Mouse (Mus musculus) cerebellum, postnatal 25 days (tissue): ENCODE data around the gene Aqp5.

Experiments used
- DNase-seq, 2 experiments: peaks; one replicate each; pipeline ENCODE4 v3.0.0; 2021; ENCODE audit warnings: mixed read lengths in 2 of 2

Aqp5 gene

DNA sequence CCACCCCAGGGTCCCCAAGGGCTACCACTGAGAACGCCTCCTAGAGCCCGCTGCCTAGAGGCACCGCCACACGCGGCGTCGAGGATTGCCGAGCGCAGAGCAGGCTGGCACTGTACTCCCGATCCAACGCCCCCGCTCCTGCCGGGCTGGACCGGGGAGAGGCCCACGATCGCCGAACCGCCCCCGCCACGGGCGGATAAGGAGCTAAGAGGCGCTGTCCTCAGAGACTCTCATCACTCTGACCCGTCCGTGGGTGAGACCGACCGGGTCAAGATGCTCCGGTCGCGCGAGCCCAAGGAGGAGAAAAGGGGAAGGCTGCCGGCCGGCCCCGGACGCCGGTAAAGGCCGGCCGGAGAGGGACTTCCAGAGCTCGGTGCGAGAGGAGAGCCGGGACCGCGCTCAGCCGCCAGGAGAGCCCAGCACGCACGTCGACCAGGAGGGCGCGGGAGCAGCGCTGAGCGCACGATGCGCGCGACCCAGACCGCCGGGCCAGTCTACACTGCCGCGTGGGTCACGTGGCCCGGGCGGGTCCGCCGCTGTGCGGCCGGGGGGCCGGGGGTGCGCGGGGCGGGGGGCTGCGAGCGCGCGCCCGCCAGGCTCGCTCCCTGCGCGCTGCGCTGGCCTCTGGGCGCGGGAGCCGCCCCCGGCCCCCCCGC lies at the start of gene Aqp5:
Aqp5 (plus strand) TSS at position 354 of the 656 bp plus-strand sequence.
- peak; percentile 28 to 44 for DNase-seq

DNA sequence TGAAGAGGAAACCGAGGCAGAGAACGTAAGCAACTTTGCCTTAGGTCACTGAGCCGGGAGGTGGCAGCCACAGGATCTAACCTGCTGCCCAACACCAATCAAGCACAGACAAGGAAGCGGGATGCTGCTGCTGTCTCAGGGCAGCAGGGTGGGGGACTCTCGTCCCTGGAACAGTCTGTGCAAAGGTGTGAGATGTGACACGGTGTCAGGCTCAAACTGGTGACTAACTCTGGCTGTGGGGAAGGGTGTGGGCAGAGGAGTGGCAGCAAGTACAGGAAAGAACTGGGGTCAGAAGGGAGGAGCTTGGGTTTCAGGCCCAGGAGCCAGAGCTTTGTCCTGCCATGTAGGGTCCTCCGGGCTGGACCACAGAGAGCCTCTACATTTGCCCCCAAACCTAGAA lies 46.5 kb upstream of the Aqp5 start:
- DNase-seq, result no peak

DNA sequence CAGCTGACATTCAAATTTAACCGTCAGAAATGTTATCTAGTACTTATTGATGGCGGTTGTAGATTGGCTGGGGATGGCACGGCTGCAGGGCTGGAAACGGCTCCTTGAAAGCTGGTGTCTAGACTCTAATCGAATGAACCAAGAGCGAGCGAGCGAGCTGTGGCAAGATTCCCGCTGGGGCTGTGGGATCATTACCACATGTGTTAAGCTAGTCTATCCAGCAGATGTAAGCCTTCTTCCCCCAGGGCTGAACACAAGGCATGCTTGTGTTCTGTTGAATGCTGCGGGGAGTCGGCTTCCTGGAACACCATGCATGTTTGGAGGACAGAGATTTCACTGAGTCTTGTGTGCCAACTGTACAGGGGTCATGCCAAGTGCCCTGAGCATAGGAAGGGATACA lies 44.0 kb upstream of the Aqp5 start:
- DNase-seq, result no peak

GRCm38 (mm10) chr15:99547732-99548131 lies 42.9 kb upstream of the Aqp5 start:
- DNase-seq, result no peak

DNA sequence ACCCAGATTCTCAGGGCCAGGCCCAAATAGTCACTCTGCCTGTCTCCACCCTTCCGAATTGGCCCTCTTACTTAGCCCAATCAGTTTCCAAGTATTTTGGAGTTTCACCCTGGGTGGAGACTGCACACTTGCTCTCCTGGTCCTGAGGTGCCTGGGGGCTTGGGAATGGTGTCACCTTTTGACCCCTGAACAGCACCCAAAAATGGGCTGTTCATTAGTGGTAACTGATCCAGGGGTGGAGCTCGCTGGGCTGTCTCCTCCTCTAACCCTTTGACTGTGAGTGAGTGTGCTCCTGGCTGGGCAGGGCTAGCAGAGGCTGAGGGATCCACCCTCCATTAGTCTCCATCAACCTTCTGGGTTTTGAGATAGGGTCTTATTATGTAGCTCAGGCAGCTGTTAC lies 40.7 kb upstream of the Aqp5 start:
- DNase-seq, result no peak

GRCm38 (mm10) chr15:99553767-99554166 lies 36.8 kb upstream of the Aqp5 start:
- DNase-seq, result no peak

DNA sequence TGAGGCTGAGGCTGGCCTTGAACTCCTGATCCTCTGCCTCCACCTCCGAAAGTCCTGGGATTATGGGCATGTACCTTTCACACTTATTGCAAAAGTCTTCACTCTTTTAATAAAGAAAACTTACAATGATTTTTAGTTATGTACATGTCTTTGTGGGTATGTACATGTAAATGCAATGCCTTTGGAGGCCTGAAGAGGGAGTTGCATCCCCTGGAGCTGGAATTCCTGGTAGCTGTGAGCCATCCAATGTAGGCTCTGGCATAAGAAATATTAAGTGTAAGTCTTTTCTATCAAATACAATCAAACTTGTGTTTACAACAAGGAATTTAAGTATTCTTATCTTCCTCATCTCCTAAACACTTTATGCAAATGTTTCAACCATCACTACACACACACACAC lies 31.6 kb upstream of the Aqp5 start:
- DNase-seq, result no peak

GRCm38 (mm10) chr15:99560246-99560645 lies 30.3 kb upstream of the Aqp5 start:
- no peak for DNase-seq

- no peak for DNase-seq
Observed at GRCm38 (mm10) chr15:99567371-99567770, 23.2 kb upstream of the Aqp5 start.

DNA sequence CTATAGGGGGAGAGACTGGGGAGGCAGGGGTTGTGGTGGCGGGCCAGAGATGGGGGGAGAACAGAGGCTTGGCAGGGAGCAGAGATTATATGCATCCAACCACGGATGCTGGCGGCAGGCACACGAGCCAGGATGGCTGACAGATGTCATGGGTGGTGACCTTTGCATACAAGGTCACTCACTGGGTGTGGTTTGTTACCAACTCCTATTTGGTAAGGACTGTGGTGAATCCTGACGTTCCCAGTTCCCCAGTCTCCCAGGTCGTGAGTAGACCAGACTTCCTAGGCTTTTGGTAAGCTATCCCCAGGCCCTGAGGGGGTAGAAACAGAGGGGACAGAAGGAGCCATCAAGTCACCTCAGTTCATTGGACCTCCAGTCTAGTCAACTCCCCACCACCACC lies 21.9 kb upstream of the Aqp5 start:
- no peak for DNase-seq

- no peak for DNase-seq
Observed at GRCm38 (mm10) chr15:99569123-99569522, 21.5 kb upstream of the Aqp5 start.

DNA sequence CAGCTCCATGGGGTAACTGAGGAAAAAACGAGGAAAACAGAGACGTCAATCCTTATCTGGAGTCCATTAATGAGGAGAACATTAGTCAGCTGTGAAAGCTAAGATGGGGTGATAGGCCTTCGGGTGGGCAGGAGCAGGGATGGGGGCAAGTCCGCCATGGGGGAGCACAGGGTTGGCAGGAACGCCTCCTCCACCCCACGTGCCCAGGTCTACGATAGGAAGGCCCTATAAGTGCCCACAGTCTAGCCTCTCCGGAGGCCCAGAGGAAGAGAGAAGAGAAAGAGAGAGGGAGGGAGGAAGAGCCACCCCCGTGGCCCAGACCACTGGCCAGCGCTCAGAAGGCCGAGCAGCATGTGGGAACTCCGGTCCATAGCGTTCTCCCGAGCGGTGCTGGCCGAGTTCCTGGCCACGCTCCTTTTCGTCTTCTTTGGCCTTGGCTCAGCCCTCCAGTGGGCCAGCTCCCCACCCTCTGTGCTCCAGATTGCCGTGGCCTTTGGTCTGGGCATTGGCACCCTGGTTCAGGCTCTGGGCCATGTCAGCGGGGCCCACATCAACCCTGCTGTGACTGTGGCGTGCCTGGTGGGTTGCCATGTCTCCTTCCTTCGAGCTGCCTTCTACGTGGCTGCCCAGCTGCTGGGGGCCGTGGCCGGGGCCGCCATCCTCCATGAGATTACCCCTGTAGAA lies 11.6 kb upstream of the Aqp5 start, which contains the start of gene Aqp2:
Aqp2 (plus strand) TSS at position 254 of the 684 bp plus-strand sequence.
- DNase-seq, result peak; percentile 51 to 62

- DNase-seq, result peak; percentile 67 to 72
Observed at GRCm38 (mm10) chr15:99583463-99584344, 6.9 kb upstream of the Aqp5 start.

DNA sequence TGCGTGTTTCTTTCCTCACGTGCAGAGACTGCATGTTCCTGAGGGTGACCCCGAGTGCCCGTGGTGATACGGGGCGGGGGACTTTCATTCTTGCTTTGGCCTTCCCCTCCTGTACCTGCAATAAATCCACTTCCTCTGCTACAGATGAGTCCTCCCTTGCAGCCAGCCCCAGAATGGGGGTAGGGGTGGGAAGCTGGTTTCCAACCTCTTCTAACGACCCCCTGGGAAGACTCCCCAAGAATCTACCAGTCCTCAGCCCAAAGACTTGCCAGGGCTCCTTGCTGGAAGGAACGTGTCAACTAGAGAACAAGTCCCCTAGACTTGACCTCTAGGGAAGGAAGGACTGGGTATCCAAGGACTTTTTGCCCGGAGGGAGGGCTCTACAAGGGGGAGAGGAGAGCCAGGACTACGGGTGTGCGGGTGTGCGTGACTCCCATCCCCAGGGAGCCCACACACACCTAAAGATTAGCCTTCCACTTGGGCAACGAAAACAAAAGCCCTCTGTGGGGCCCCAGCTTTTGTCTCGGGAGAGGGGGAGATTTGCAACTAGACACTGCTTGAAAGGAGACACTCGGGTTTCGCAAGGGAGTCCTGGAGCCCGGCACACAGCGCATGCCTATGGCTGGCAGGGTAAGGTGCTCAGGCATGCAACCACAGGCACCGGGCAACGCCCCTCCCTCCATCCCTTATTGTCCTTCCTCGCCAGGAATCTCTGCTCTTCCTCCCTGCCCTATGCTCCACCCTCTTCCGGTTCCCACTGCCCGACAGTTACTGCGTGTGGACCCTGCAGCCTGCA lies 6.0 kb upstream of the Aqp5 start:
- DNase-seq, result no peak

GRCm38 (mm10) chr15:99585741-99586140 lies 4.8 kb upstream of the Aqp5 start:
- no peak for DNase-seq

- no peak for DNase-seq
Observed at GRCm38 (mm10) chr15:99586525-99586924, 4.1 kb upstream of the Aqp5 start.

GRCm38 (mm10) chr15:99589237-99589636 lies 1.3 kb upstream of the Aqp5 start:
- no peak for DNase-seq

GRCm38 (mm10) chr15:99589704-99590103 lies 878 bp upstream of the Aqp5 start:
- DNase-seq, result no peak

- peak in 1 of 2 experiments; percentile 39 for DNase-seq
Observed at GRCm38 (mm10) chr15:99592177-99592576, 1.6 kb downstream of the Aqp5 start.

GRCm38 (mm10) chr15:99592877-99593276 lies 2.3 kb downstream of the Aqp5 start:
- DNase-seq, result no peak

DNA sequence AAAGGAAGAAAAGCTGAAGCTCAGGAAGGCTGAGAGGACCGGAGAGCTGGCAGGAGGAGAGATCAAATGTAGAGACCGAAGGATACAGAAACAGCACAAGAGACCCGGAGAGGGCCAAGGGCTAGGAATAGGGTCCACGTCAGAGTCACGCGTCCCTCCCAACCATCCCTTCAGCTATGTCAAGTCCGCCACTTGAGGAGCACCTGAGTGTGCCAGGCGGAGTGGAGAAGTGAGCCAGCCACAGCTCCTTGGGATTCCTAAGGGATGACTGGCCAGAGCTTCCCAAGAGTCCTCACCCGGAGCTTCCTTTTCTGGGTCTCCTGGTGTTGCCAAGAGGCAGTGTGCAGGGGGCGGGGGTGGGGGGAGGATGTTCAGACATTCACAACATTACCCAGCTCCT lies 4.4 kb downstream of the Aqp5 start:
- no peak for DNase-seq

DNA sequence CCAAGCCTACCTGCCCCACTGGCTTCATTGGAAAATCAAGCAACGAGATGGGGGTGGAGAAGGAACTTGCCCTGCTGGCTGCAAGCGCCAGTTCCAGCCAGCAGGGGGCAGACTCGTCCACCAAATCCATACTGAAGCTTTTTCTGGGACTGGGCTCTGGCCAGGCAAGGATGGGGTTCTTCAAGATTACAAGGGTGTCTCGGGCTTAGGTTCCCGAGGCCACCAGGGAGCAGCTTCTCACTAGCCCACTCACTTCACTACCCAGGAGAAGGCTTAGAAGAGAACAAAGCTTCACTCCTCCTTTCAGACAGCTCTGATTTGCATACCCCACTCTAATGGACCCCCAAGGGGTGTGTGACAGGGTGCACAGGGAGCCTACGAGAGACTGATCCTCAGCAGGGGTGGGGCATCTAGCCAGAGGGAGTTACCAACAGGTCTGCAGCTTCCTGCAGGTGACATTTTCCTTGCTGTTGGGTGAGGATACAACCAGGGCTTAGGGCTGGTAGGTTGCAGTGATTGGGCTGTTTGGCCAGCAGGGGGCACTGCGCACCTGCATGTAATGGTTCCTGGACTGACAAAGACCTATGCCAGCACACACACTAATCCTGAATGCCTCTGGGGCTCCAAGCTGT lies 5.6 kb downstream of the Aqp5 start:
- DNase-seq, result peak; percentile 96 to 97
